Mouse (Mus musculus) liver, adult 2 months (tissue): ENCODE results near the gene Mettl9.

Source experiments
- CTCF ChIP-seq: fragments of 200-500 bp; IDR thresholded peaks from 2 replicates; pipeline ENCODE4 v1.5.1; 2011; ENCODE audit warnings: low read depth, low read length, control low read depth
- POLR2A ChIP-seq: fragments of 200-500 bp; IDR thresholded peaks from 2 replicates; pipeline ENCODE4 v1.6.1; 2011; ENCODE audit warnings: low read length, control low read depth; ENCODE audit not compliant: insufficient read depth; ENCODE audit errors: extremely low read depth

- TF ChIP-seq POLR2A = no peak
- no peak for TF ChIP-seq CTCF
Measured at GRCm38 (mm10) chr7:121014486-121014885, 19.8 kb upstream of the Mettl9 start.
